Mouse (Mus musculus): ENCODE data around the gene Rarres2. TPM values are rescaled to one million over a fixed set of nuclear protein-coding genes. Genes with fewer than 3 reads are reported as not detected.

Rarres2 gene
- polyA plus RNA-seq, 1 experiment = not detected

DNA sequence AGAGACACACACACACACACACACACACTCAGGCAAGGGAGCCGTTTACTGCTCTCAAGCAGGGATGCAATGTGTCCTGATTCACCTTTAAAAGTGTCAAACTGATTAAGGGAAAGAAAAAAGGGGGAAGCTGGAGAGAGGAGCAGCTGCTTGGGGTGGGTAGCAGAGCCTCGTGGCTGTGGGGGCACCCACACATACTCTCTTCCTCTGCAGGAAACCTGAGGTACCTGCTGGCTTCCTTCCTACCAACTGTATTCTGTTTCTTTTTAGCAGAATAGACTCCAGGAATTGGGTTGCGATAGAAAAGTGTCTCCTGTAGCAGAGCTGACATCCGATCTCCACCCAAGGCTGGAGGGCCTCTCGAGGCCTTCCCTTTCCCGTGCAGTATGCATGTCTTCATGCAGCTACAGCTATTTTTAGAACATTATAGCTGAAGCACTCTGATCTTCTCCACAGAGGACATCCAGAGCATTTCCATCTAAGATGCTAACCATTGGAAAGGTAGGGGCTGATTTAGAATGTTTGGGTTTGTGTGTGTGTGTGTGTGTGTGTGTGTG lies 16.7 kb upstream of the Rarres2 start, which contains the start of gene Gm45021:
Gene Gm45021, plus strand, starts transcription at position 417 of the 557 bp plus-strand sequence.
- H3K9me3 ChIP-seq (ENCODE audit: control insufficient read depth, low read length) = 0 out of 2 replicates have a peak, but pooled peaks cover 3% of the 10 kb centered on the region
- no peaks in the 10 kb centered on the region; the same call in 1 of the 2 replicates for H3K27me3 ChIP-seq (ENCODE audit: control insufficient read depth)
- peaks cover 10% of the 10 kb centered on the region for H3K4me1 ChIP-seq (ENCODE audit: control insufficient read depth)
- no peaks in the 10 kb centered on the region for H3K36me3 ChIP-seq (ENCODE audit: control insufficient read depth)
- TF ChIP-seq GATA1 (IDR thresholded peaks at IDR 0.05; ENCODE audit: low read length) (no peak), TAL1 (IDR thresholded peaks at IDR 0.05; ENCODE audit: low read length) (no peak)
- H3K4me3 ChIP-seq (replicated peaks) = no peak within 1 kb of the TSS

DNA sequence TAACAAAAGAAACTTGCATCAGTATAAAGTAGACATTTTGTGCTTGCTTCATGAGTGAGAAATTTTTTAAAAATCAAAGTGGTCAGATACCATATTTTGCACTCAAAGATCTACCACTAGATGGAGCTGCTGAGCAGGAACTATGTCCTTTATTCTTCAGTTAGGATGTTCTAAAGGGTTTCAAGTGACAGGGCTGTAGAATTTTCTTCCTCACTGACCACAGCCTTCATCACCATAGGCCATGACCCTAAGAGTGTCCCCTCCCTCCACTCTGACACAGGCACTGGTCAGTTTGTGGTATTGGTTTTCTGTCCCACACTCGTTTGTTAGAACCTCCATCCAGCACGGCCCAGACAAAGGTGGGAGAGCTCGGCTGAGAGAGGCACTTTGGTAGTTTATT lies 9.4 kb upstream of the Rarres2 start:
- Histone ChIP-seq H3K27me3 (ENCODE audit: control insufficient read depth) (no peaks in the 10 kb centered on the region), H3K9me3 (ENCODE audit: control insufficient read depth, low read length) (0 out of 2 replicates have a peak, but pooled peaks cover 3% of the 10 kb centered on the region), H3K4me3 (replicated peaks) (no peak overlapping the region), H3K36me3 (ENCODE audit: control insufficient read depth) (no peaks in the 10 kb centered on the region), H3K4me1 (ENCODE audit: control insufficient read depth) (no peaks in the 10 kb centered on the region)
- TF ChIP-seq GATA1 (IDR thresholded peaks at IDR 0.05; ENCODE audit: low read length) (no peak), TAL1 (IDR thresholded peaks at IDR 0.05; ENCODE audit: low read length) (no peak)

DNA sequence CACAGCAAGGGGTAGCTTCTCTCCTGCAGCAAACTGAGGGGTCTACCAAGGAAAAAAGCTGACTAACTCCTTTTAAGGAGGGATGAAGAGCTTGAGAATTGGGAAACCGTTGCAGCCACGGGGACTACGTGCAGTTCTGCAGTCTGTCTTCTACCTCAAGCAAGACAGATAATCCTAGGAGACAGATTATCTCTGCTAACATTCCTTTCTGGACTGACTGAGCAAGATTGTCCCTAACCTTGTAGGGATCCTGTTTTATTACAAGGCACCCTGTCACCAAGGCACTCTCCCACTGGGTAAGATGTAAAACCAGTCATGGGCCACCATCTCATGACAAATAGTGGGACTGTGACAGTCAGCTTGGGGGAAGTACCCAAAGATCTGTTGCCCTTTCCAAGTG lies 8.7 kb upstream of the Rarres2 start:
- H3K27me3 ChIP-seq (ENCODE audit: control insufficient read depth) = no peaks in the 10 kb centered on the region
- TF ChIP-seq GATA1 (IDR thresholded peaks at IDR 0.05; ENCODE audit: low read length) (no peak), TAL1 (IDR thresholded peaks at IDR 0.05; ENCODE audit: low read length) (no peak)
- no peaks in the 10 kb centered on the region for H3K4me1 ChIP-seq (ENCODE audit: control insufficient read depth)

DNA sequence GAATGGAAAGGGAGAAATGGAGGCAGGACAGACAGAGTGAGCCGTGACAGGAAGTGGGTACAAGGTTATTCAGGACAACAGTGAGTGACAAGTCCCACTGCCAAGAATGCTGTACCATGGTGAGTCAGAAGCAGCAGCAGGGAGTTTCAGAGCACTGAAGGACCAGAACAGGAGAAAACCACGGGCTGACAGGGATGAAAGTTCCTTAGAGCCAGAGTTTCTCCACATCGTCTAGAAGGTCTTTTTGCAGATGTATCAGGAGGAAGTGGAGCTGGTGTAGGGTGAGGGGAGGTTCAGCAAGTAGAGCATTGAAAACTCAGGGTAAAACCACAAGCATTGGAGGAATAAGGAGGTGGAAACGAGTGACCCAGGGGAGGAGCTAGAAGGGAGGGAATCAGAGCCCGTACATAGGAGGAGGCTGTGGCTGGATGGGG lies 6.6 kb upstream of the Rarres2 start:
- no peaks in the 10 kb centered on the region for H3K4me1 ChIP-seq (ENCODE audit: control insufficient read depth)
- no peaks in the 10 kb centered on the region for H3K27me3 ChIP-seq (ENCODE audit: control insufficient read depth)
- H3K4me3 ChIP-seq (replicated peaks) = no peak overlapping the region
- no peak for TF ChIP-seq GATA1 (IDR thresholded peaks at IDR 0.05; ENCODE audit: low read length)
- TF ChIP-seq TAL1 (IDR thresholded peaks at IDR 0.05; ENCODE audit: low read length) = no peak
- no peaks in the 10 kb centered on the region for H3K36me3 ChIP-seq (ENCODE audit: control insufficient read depth)
- H3K9me3 ChIP-seq (ENCODE audit: control insufficient read depth, low read length) = no peaks in the 10 kb centered on the region

More for the DNA sequence above, 8.7 kb upstream of the Rarres2 start:
- Histone ChIP-seq H3K4me3 (replicated peaks) (no peak overlapping the region), H3K36me3 (ENCODE audit: control insufficient read depth) (no peaks in the 10 kb centered on the region), H3K9me3 (ENCODE audit: control insufficient read depth, low read length) (0 out of 2 replicates have a peak, but pooled peaks cover 2% of the 10 kb centered on the region)

- H3K36me3 ChIP-seq (ENCODE audit: control insufficient read depth) = no peaks in the 10 kb centered on the region
- TF ChIP-seq TAL1 (IDR thresholded peaks at IDR 0.05; ENCODE audit: low read length) = no peak
- no peak for TF ChIP-seq GATA1 (IDR thresholded peaks at IDR 0.05; ENCODE audit: low read length)
- H3K27me3 ChIP-seq (ENCODE audit: control insufficient read depth) = no peaks in the 10 kb centered on the region
- no peaks in the 10 kb centered on the region for H3K9me3 ChIP-seq (ENCODE audit: control insufficient read depth, low read length)
- H3K4me3 ChIP-seq (replicated peaks) = no peak overlapping the region
- no peaks in the 10 kb centered on the region for H3K4me1 ChIP-seq (ENCODE audit: control insufficient read depth)
These were observed 6.1 kb upstream of the Rarres2 start for GRCm38 (mm10) chr6:48578736-48579135.

- no peak overlapping the region for H3K4me3 ChIP-seq (replicated peaks)
- TF ChIP-seq TAL1 (IDR thresholded peaks at IDR 0.05; ENCODE audit: low read length) = no peak
- TF ChIP-seq GATA1 (IDR thresholded peaks at IDR 0.05; ENCODE audit: low read length) = no peak
- H3K9me3 ChIP-seq (ENCODE audit: control insufficient read depth, low read length) = no peaks in the 10 kb centered on the region
- no peaks in the 10 kb centered on the region for H3K27me3 ChIP-seq (ENCODE audit: control insufficient read depth)
- no peaks in the 10 kb centered on the region for H3K4me1 ChIP-seq (ENCODE audit: control insufficient read depth)
- H3K36me3 ChIP-seq (ENCODE audit: control insufficient read depth) = no peaks in the 10 kb centered on the region
These were observed 1.4 kb upstream of the Rarres2 start for GRCm38 (mm10) chr6:48573981-48574380.

- H3K36me3 ChIP-seq (ENCODE audit: control insufficient read depth) = no peaks in the 10 kb centered on the region
- TF ChIP-seq TAL1 (IDR thresholded peaks at IDR 0.05; ENCODE audit: low read length) = no peak
- TF ChIP-seq GATA1 (IDR thresholded peaks at IDR 0.05; ENCODE audit: low read length) = no peak
These were observed 691 bp upstream of the Rarres2 start for GRCm38 (mm10) chr6:48573280-48573679.

GRCm38 (mm10) chr6:48572014-48572413 lies 575 bp downstream of the Rarres2 start:
- Histone ChIP-seq H3K9me3 (ENCODE audit: control insufficient read depth, low read length) (no peaks in the 10 kb centered on the region), H3K27me3 (ENCODE audit: control insufficient read depth) (no peaks in the 10 kb centered on the region), H3K4me3 (replicated peaks) (no peak overlapping the region), H3K36me3 (ENCODE audit: control insufficient read depth) (no peaks in the 10 kb centered on the region), H3K4me1 (ENCODE audit: control insufficient read depth) (no peaks in the 10 kb centered on the region)
- TF ChIP-seq GATA1 (IDR thresholded peaks at IDR 0.05; ENCODE audit: low read length) = no peak
- TF ChIP-seq TAL1 (IDR thresholded peaks at IDR 0.05; ENCODE audit: low read length) = no peak

More at GRCm38 (mm10) chr6:48573280-48573679, 691 bp upstream of the Rarres2 start:
- Histone ChIP-seq H3K9me3 (ENCODE audit: control insufficient read depth, low read length) (no peaks in the 10 kb centered on the region), H3K4me1 (ENCODE audit: control insufficient read depth) (no peaks in the 10 kb centered on the region), H3K27me3 (ENCODE audit: control insufficient read depth) (no peaks in the 10 kb centered on the region), H3K4me3 (replicated peaks) (no peak overlapping the region)

GRCm38 (mm10) chr6:48569065-48569807 lies 3.4 kb downstream of the Rarres2 start:
- no peak for TF ChIP-seq TAL1 (IDR thresholded peaks at IDR 0.05; ENCODE audit: low read length)
- TF ChIP-seq GATA1 (IDR thresholded peaks at IDR 0.05; ENCODE audit: low read length) = no peak
- Histone ChIP-seq H3K4me3 (replicated peaks) (no peak overlapping the region), H3K27me3 (ENCODE audit: control insufficient read depth) (no peaks in the 10 kb centered on the region), H3K36me3 (ENCODE audit: control insufficient read depth) (no peaks in the 10 kb centered on the region), H3K9me3 (ENCODE audit: control insufficient read depth, low read length) (no peaks in the 10 kb centered on the region), H3K4me1 (ENCODE audit: control insufficient read depth) (no peaks in the 10 kb centered on the region)
